Mouse (Mus musculus): Measurements from ENCODE around the gene Mpp6. TPM values are rescaled to one million over a fixed set of nuclear protein-coding genes. Genes with fewer than 3 reads are reported as not detected.

The Mpp6 gene
- total and polyA plus RNA-seq, 3 experiments = 86.9 to 107 (median 104) TPM

- Histone ChIP-seq H3K36me3 (replicated peaks in 1 of 2; ENCODE audit: control insufficient read depth in 1 of 2, insufficient read depth in 1 of 2, low read length in 1 of 2) (no peaks in the 10 kb centered on the region), H3K27ac (ENCODE audit: insufficient read depth, low read depth) (no peak overlapping the region), H3K4me1 (ENCODE audit: control insufficient read depth in 1 of 2, insufficient read depth in 2 of 2) (no peaks in the 10 kb centered on the region; a peak in 1 of 4 replicates), H3K4me3 (replicated peaks in 1 of 3; ENCODE audit: low read depth in 2 of 3, low read length in 2 of 3, poor library complexity in 1 of 3) (no peak overlapping the region), H3K9ac (ENCODE audit: insufficient read depth, low read depth) (no peak overlapping the region), H3K79me2 (replicated peaks; ENCODE audit: control insufficient read depth, extremely low read depth, insufficient read depth, poor library complexity, severe bottlenecking) (no peaks in the 10 kb centered on the region), H3K27me3 (replicated peaks) (no peaks in the 10 kb centered on the region), H3K4me2 (ENCODE audit: insufficient read depth, low read depth, poor library complexity, severe bottlenecking) (no peak overlapping the region), H3K9me3 (replicated peaks; ENCODE audit: low read length) (no peaks in the 10 kb centered on the region)
- DNase-seq (ENCODE audit: extremely low read depth) = no peak
- TF ChIP-seq SIN3A (IDR thresholded peaks at IDR 0.05; ENCODE audit: low read length) = no peak
- TF ChIP-seq MAZ (IDR thresholded peaks at IDR 0.05; ENCODE audit: low read depth, low read length) = no peak
- no peak for TF ChIP-seq GABPA (IDR thresholded peaks at IDR 0.05; ENCODE audit: insufficient replicate concordance, low read depth, low read length)
- no peak for TF ChIP-seq ZKSCAN1 (IDR thresholded peaks at IDR 0.05; ENCODE audit: borderline replicate concordance, low read depth, low read length)
- no peak for TF ChIP-seq BHLHE40 (IDR thresholded peaks at IDR 0.05; ENCODE audit: low read depth, low read length)
- TF ChIP-seq CHD2 (IDR thresholded peaks at IDR 0.05; ENCODE audit: low read length) = no peak
- TF ChIP-seq PAX5 (IDR thresholded peaks at IDR 0.05; ENCODE audit: low read length) = no peak
- no peak for TF ChIP-seq NRF1 (IDR thresholded peaks at IDR 0.05; ENCODE audit: low read depth, low read length)
- no peak for TF ChIP-seq MEF2A (IDR thresholded peaks at IDR 0.05; ENCODE audit: borderline replicate concordance, low read depth, low read length)
- TF ChIP-seq EP300 (IDR thresholded peaks at IDR 0.05; ENCODE audit: low read length) = no peak
- no peak for TF ChIP-seq USF2 (conservative IDR thresholded peaks at IDR 0.05; ENCODE audit: low read depth, low read length)
- dilution Hi-C loops (cut with MboI; ENCODE audit: extremely low pct_ligation_motif_present, extremely low pct_unique_long_range_greater_than_20kb, low sequenced_read_pairs) (no loop called here), in situ Hi-C loops (cut with MboI; ENCODE audit: low pct_ligation_motif_present, low pct_unique_long_range_greater_than_20kb, low sequenced_read_pairs) (no loop called here)
These were observed 121.2 kb downstream of the Mpp6 start for GRCm38 (mm10) chr6:50231288-50231687.

GRCm38 (mm10) chr6:50232984-50233383 lies 122.9 kb downstream of the Mpp6 start:
- no peak overlapping the region for H3K4me2 ChIP-seq (ENCODE audit: insufficient read depth, low read depth, poor library complexity, severe bottlenecking)
- H3K4me3 ChIP-seq (replicated peaks in 1 of 3; ENCODE audit: low read depth in 2 of 3, low read length in 2 of 3, poor library complexity in 1 of 3) = no peak overlapping the region
- H3K9ac ChIP-seq (ENCODE audit: insufficient read depth, low read depth) = no peak overlapping the region
- TF ChIP-seq RCOR1 (conservative IDR thresholded peaks at IDR 0.05; ENCODE audit: low read depth, low read length) (no peak), SMC3 (IDR thresholded peaks at IDR 0.05; ENCODE audit: low read depth, low read length) (peak; percentile 30), NELFE (IDR thresholded peaks at IDR 0.05; ENCODE audit: low read depth, low read length) (no peak), CTCF (conservative IDR thresholded peaks at IDR 0.05 in 1 of 2, IDR thresholded peaks at IDR 0.05 in 1 of 2; ENCODE audit: low read depth in 2 of 2, low read length in 2 of 2) (peak in 1 of 2 experiments; percentile 44; a peak in 2 of 4 replicates)
- H3K27me3 ChIP-seq (replicated peaks) = no peaks in the 10 kb centered on the region
- dilution Hi-C loops (cut with MboI; ENCODE audit: extremely low pct_ligation_motif_present, extremely low pct_unique_long_range_greater_than_20kb, low sequenced_read_pairs) = no loop called here
- no peaks in the 10 kb centered on the region for H3K79me2 ChIP-seq (replicated peaks; ENCODE audit: control insufficient read depth, extremely low read depth, insufficient read depth, poor library complexity, severe bottlenecking)
- in situ Hi-C loops (cut with MboI; ENCODE audit: low pct_ligation_motif_present, low pct_unique_long_range_greater_than_20kb, low sequenced_read_pairs) = no loop called here
- no peaks in the 10 kb centered on the region for H3K9me3 ChIP-seq (replicated peaks; ENCODE audit: low read length)
- no peak for DNase-seq (ENCODE audit: extremely low read depth)
- no peaks in the 10 kb centered on the region; a peak in 1 of 4 replicates for H3K4me1 ChIP-seq (ENCODE audit: control insufficient read depth in 1 of 2, insufficient read depth in 2 of 2)
- no peak overlapping the region for H3K27ac ChIP-seq (ENCODE audit: insufficient read depth, low read depth)
- no peaks in the 10 kb centered on the region for H3K36me3 ChIP-seq (replicated peaks in 1 of 2; ENCODE audit: control insufficient read depth in 1 of 2, insufficient read depth in 1 of 2, low read length in 1 of 2)

GRCm38 (mm10) chr6:50237963-50238362 lies 127.9 kb downstream of the Mpp6 start:
- in situ Hi-C loops (cut with MboI; ENCODE audit: low pct_ligation_motif_present, low pct_unique_long_range_greater_than_20kb, low sequenced_read_pairs) (no loop called here), dilution Hi-C loops (cut with MboI; ENCODE audit: extremely low pct_ligation_motif_present, extremely low pct_unique_long_range_greater_than_20kb, low sequenced_read_pairs) (no loop called here)
- TF ChIP-seq NELFE (IDR thresholded peaks at IDR 0.05; ENCODE audit: low read depth, low read length) (no peak), PAX5 (IDR thresholded peaks at IDR 0.05; ENCODE audit: low read length) (no peak), BHLHE40 (IDR thresholded peaks at IDR 0.05; ENCODE audit: low read depth, low read length) (no peak), EP300 (IDR thresholded peaks at IDR 0.05; ENCODE audit: low read length) (no peak), POLR2A (IDR thresholded peaks at IDR 0.05; ENCODE audit: low read depth, low read length) (no peak), RCOR1 (conservative IDR thresholded peaks at IDR 0.05; ENCODE audit: low read depth, low read length) (no peak), ZMIZ1 (IDR thresholded peaks at IDR 0.05; ENCODE audit: low read depth, low read length) (no peak), JUN (IDR thresholded peaks at IDR 0.05; ENCODE audit: insufficient read depth, low read depth, low read length) (no peak), MYC (IDR thresholded peaks at IDR 0.05; ENCODE audit: low read depth, low read length) (no peak)
- H3K27me3 ChIP-seq (replicated peaks) = no peaks in the 10 kb centered on the region
- H3K36me3 ChIP-seq (replicated peaks in 1 of 2; ENCODE audit: control insufficient read depth in 1 of 2, insufficient read depth in 1 of 2, low read length in 1 of 2) = no peaks in the 10 kb centered on the region
- peaks cover 0 to 2% of the 10 kb centered on the region in 2 experiments; a peak in 1 of 4 replicates for H3K4me1 ChIP-seq (ENCODE audit: control insufficient read depth in 1 of 2, insufficient read depth in 2 of 2)
- no peak overlapping the region for H3K4me2 ChIP-seq (ENCODE audit: insufficient read depth, low read depth, poor library complexity, severe bottlenecking)
- no peaks in the 10 kb centered on the region for H3K9me3 ChIP-seq (replicated peaks; ENCODE audit: low read length)
- no peaks in the 10 kb centered on the region for H3K79me2 ChIP-seq (replicated peaks; ENCODE audit: control insufficient read depth, extremely low read depth, insufficient read depth, poor library complexity, severe bottlenecking)
- no peak overlapping the region for H3K9ac ChIP-seq (ENCODE audit: insufficient read depth, low read depth)
- no peak overlapping the region for H3K4me3 ChIP-seq (replicated peaks in 1 of 3; ENCODE audit: low read depth in 2 of 3, low read length in 2 of 3, poor library complexity in 1 of 3)
- no peak overlapping the region for H3K27ac ChIP-seq (ENCODE audit: insufficient read depth, low read depth)
- DNase-seq (ENCODE audit: extremely low read depth) = no peak

Data from CH12.LX (cell line).